ENCODE assay signal across 14 mouse cellular contexts in the genomic region with DNA sequence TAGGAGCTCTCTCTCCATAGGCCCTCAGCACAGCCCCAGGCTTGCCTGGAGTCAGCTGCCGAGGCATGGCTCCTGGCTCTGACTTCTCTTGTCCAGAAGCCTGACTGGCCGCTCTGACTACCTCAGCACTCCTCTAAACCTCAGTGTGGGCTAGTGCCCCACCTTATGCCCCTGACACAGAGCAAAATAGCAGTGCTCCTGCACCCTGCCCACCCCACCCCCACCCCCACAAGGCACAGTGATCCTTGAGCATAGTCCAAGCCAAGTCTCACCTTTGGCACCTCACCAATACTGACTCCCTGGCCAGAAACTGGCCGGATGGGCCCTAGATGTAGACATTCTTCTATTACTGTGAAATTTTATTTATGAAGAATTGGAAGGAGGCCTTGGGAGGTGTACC.
"Had no signal": no experiment of that assay in that cellular context is flagged by ENCODE, and none has a peak within 500 bp of the region (broad histone marks: within the 10 kb centered on the region; RNA-seq: fewer than 3 reads in every experiment).

No protein-coding gene starts in this region.

- H3K9me3 ChIP-seq: limb, embryonic 12.5 days; liver, embryonic 13.5 days; lung, embryonic 15.5 days; megakaryocyte, embryonic 14.5 days; midbrain, embryonic 15.5 days; neural tube, embryonic 12.5 days; stomach, embryonic 15.5 days had no signal

- H3K4me3 ChIP-seq: left cerebral cortex, adult 2 months; limb, embryonic 12.5 days; liver, embryonic 13.5 days; lung, embryonic 15.5 days; megakaryocyte, embryonic 14.5 days; midbrain, embryonic 15.5 days; neural tube, embryonic 12.5 days; stomach, embryonic 15.5 days had no signal

- ATAC-seq: liver, postnatal 0 days; midbrain, embryonic 15.5 days had no signal

- H3K4me2 ChIP-seq: limb, embryonic 12.5 days; liver, embryonic 13.5 days; lung, embryonic 15.5 days; midbrain, embryonic 11.5 days; midbrain, embryonic 15.5 days; neural tube, embryonic 12.5 days; stomach, embryonic 15.5 days had no signal

- H3K36me3 ChIP-seq: liver, embryonic 13.5 days; lung, embryonic 15.5 days; midbrain, embryonic 15.5 days; neural tube, embryonic 12.5 days; stomach, embryonic 15.5 days had no signal

- H3K9ac ChIP-seq: limb, embryonic 12.5 days; liver, embryonic 13.5 days; liver, postnatal 0 days; lung, embryonic 15.5 days; midbrain, embryonic 15.5 days; neural tube, embryonic 12.5 days; stomach, embryonic 15.5 days had no signal

- DNase-seq: liver; liver, embryonic 13.5 days; liver, postnatal 0 days; lung, postnatal 14 days; thymus, postnatal 36 days had no signal

- H3K27ac ChIP-seq: left cerebral cortex, adult 2 months; limb, embryonic 12.5 days; liver, embryonic 13.5 days; lung, embryonic 15.5 days; macrophage; midbrain, embryonic 15.5 days; neural tube, embryonic 12.5 days; stomach, embryonic 15.5 days had no signal
